Mouse (Mus musculus): ENCODE results near the gene Slc5a6. TPM values are rescaled to one million over a fixed set of nuclear protein-coding genes. Genes with fewer than 3 reads are reported as not detected.

Slc5a6 gene
- total RNA-seq, 2 experiments from 2014 or later, result 14.9 to 17.6 TPM

DNA sequence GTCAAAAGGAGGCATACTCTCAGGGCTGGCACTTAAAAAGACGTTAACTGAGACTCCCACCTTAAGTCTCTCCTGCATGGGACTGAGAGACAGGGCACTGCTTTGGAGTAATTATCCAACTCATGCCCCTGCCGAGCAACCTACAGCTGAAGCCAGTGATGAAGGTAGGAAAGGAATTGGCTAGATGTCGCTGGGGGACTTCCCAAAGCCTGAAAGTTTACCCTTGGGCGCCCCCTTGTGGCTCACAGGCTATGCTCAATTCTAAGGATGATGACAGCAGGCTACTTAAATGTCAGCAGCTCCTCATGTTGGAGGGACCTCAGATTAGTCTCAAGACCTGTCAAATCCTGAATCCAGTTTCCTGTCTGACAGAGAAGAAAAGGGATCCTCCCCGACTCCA lies 44.5 kb downstream of the Slc5a6 start:
- peak; percentile 83 to 94 for DNase-seq (ENCODE audit: low spot score in 2 of 2)

DNA sequence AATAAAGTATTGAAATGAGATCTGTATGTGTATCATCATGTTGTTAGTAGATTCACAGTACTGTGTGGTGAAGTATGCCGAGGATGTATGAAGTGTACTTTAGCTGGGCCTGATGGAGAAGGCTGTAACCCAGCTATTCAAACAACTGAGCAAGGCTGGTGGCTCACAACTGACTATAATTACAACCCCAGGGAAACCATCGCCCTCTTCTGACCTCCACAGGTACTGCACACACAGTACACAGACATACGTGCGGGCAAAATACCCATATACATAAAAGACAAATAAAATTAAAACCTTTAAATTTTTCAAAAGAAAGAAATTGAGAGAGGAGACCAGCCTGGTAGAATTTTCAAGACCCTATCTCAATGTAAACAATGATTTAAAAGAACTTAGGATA lies 47.2 kb downstream of the Slc5a6 start:
- DNase-seq (ENCODE audit: low spot score in 2 of 2), result no peak

DNA sequence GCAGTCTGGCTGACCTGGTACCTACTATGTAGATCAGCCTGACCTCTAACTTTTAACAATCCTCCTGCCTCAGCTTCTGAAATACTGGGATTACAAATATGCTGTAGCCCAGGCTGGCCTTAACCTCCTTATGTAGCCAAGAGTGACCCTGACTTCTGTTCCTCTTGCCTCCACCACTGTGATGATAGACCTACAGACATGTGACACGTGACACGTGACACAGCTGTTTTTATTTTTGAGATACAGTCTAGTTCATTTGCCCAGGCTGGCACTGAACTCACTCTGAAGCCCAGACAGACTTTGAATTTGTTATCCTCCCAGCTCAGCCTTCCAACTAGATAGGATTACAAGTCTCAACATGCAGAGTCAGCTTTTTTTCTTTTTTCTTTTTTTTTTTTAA lies 47.7 kb downstream of the Slc5a6 start:
- DNase-seq (ENCODE audit: low spot score in 2 of 2), result no peak

DNA sequence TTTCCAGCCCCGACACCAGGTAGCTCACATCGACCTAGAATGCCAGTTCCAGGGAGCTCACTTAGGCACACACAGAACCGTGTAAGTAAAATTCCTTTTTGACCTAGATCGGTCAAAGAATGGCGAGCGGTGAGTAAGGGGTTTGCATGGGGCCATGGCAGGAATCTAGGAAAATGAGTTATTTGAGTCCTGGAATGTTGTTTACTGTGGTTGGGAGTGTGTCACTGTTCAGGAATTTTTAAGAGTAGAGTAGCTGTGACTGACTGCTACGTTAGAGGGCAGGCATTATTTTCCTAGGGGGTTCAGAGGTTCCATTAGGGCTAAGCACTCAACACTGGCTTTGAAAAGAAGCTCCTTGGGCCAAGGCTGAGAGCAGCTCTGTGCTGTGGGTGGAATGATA lies 48.6 kb downstream of the Slc5a6 start:
- no peak for DNase-seq (ENCODE audit: low spot score in 2 of 2)

GRCm38 (mm10) chr5:30999324-30999723 lies 49.4 kb downstream of the Slc5a6 start:
- DNase-seq (ENCODE audit: low spot score in 2 of 2), result no peak

GRCm38 (mm10) chr5:30998306-30998705 lies 50.4 kb downstream of the Slc5a6 start:
- no peak for DNase-seq (ENCODE audit: low spot score in 2 of 2)

DNA sequence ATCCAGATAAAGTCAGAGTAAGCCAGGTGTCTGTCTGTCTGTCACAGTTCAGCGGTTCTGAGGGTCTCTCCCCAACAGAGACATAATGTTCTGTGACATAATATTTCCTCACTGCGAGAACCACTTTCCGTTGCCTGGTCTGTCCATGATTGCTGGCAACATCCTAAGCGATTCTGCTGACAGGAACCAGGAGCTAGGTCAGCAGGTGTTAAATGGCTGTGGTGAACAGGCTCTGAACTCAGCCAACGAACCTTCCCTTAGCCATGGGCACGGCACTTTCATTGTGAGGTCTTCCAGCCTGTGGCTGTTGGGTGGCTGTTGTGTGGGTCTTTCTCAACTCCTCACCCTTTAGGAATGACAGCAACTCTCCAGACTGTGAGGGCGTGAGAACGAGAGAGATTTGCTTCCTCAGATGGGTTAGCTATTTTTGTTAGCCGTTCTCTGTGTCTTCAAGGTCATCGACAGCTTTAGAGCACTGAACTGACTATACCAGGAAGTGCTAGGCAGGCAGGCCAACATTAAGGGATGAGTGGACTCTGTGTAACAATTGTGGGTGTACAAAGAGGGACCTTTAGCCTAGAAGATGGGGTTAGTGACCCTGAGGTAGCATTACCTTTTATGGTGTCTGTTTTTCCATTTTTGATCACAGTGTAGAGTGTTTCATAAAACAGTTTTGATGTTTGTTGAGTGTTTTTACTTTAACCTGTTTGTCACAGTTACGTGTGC lies 53.7 kb downstream of the Slc5a6 start:
- no peak for DNase-seq (ENCODE audit: low spot score in 2 of 2)

GRCm38 (mm10) chr5:30994074-30994473 lies 54.6 kb downstream of the Slc5a6 start:
- peak in 1 of 2 experiments; percentile 15 for DNase-seq (ENCODE audit: low spot score in 2 of 2)

GRCm38 (mm10) chr5:30992980-30993676 lies 55.6 kb downstream of the Slc5a6 start:
- DNase-seq (ENCODE audit: low spot score in 2 of 2), result peak in 1 of 2 experiments; percentile 13

Other genes starting within 250 kb of the Slc5a6 start
- 100 to 1,000 TPM; 216 to 227 TPM for gene Mapre3, start 234.3 kb downstream of the Slc5a6 start, total RNA-seq (2021)
- gene Tmem214, start 180.9 kb downstream of the Slc5a6 start, total RNA-seq (2021), result 10 to 100 TPM; 63.6 to 63.7 TPM
- 10 to 100 TPM; 11.5 to 13.3 TPM for gene Agbl5, start 160.2 kb downstream of the Slc5a6 start, total RNA-seq (2021)
- 10 to 100 TPM; 97.5 to 98.5 TPM for gene Ost4, start 141.1 kb downstream of the Slc5a6 start, total RNA-seq (2021)
- gene Emilin1, start 135.5 kb downstream of the Slc5a6 start, total RNA-seq (2021), result 1 to 10 TPM; 1.9 TPM
- 10 to 100 TPM; 14.8 to 16.3 TPM for gene Khk, start 127.5 kb downstream of the Slc5a6 start, total RNA-seq (2021)
- 10 to 100 TPM; 15.0 to 16.2 TPM for gene Cgref1, start 103.3 kb downstream of the Slc5a6 start, total RNA-seq (2021)
- gene Preb, start 88.6 kb downstream of the Slc5a6 start, total RNA-seq (2021), result 100 to 1,000 TPM; 119 to 125 TPM
- under 1 TPM; 0.12 to 0.30 TPM for gene Tcf23, start 80.3 kb downstream of the Slc5a6 start, total RNA-seq (2021)
- 10 to 100 TPM; 68.1 to 70.0 TPM for gene Atraid, start 612 bp downstream of the Slc5a6 start, total RNA-seq (2021)
- 10 to 100 TPM; 20.0 to 20.9 TPM for gene Cad, start 5.9 kb upstream of the Slc5a6 start, total RNA-seq (2021)
- not detected for gene Dnajc5g, start 57.4 kb upstream of the Slc5a6 start, total RNA-seq (2021)
- 10 to 100 TPM; 84.1 to 93.8 TPM for gene Slc30a3, start 59.3 kb upstream of the Slc5a6 start, total RNA-seq (2021)
- gene Trim54, start 67.8 kb upstream of the Slc5a6 start, total RNA-seq (2021), result not detected
- gene Ucn, start 89.9 kb upstream of the Slc5a6 start, total RNA-seq (2021), result not detected
- gene Mpv17, start 105.3 kb upstream of the Slc5a6 start, total RNA-seq (2021), result 10 to 100 TPM; 57.4 to 61.8 TPM
- gene Gm29609, start 131.0 kb upstream of the Slc5a6 start, total RNA-seq (2021), result 1 to 10 TPM; 3.6 to 3.8 TPM
- 10 to 100 TPM; 57.7 to 60.9 TPM for gene Gtf3c2, start 131.2 kb upstream of the Slc5a6 start, total RNA-seq (2021)
- gene Snx17, start 144.3 kb upstream of the Slc5a6 start, total RNA-seq (2021), result 10 to 100 TPM; 75.2 to 81.6 TPM
- gene Eif2b4, start 144.5 kb upstream of the Slc5a6 start, total RNA-seq (2021), result 10 to 100 TPM; 39.0 to 39.5 TPM
- gene Zfp513, start 153.4 kb upstream of the Slc5a6 start, total RNA-seq (2021), result 10 to 100 TPM; 27.1 to 28.2 TPM
- gene Ppm1g, start 171.8 kb upstream of the Slc5a6 start, total RNA-seq (2021), result 10 to 100 TPM; 69.6 to 73.3 TPM
- gene Nrbp1, start 191.9 kb upstream of the Slc5a6 start, total RNA-seq (2021), result 10 to 100 TPM; 83.8 to 86.3 TPM
- gene Gm9970, start 192.3 kb upstream of the Slc5a6 start, total RNA-seq (2021), result not detected
- 1 to 10 TPM; 2.2 to 4.0 TPM for gene Krtcap3, start 202.8 kb upstream of the Slc5a6 start, total RNA-seq (2021)
- 10 to 100 TPM; 79.3 to 86.3 TPM for gene Ift172, start 242.2 kb upstream of the Slc5a6 start, total RNA-seq (2021)
- 100 to 1,000 TPM; 159 to 188 TPM for gene Fndc4, start 247.2 kb upstream of the Slc5a6 start, total RNA-seq (2021)
- gene Gckr, start 248.5 kb upstream of the Slc5a6 start, total RNA-seq (2021), result not detected